Mouse (Mus musculus) MEL (cell line): ENCODE results near the gene Stard10. TPM values are rescaled to one million over a fixed set of nuclear protein-coding genes. Genes with fewer than 3 reads are reported as not detected.

Source experiments
- DNase-seq: peaks from one replicate; pipeline ENCODE4 v3.0.0; 2011; ENCODE audit warnings: low read depth, low spot score
- H3K27ac ChIP-seq: 2 replicates; pipeline ENCODE4 v1.5.1; 2012; ENCODE audit warnings: low read depth, mild to moderate bottlenecking, control low read depth, low read length, moderate library complexity; ENCODE audit not compliant: control insufficient read depth
- H3K27me3 ChIP-seq, 2 experiments: fragments of 150-350 bp in 1 of 2; sonication (generic) in 1 of 2; 2 replicates each; pipeline ENCODE4 v1.6.1; 2012; ENCODE audit warnings: low read length in 2 of 2, mild to moderate bottlenecking in 2 of 2, improper control_type of control experiment in 1 of 2, moderate library complexity in 1 of 2; ENCODE audit not compliant: insufficient read depth in 2 of 2, control insufficient read depth in 1 of 2
- H3K36me3 ChIP-seq, 2 experiments: 2 replicates each; pipeline ENCODE4 v1.6.1; 2012 to 2014; ENCODE audit warnings: low read length in 2 of 2, improper control_type of control experiment in 1 of 2, inconsistent platforms in 1 of 2, mild to moderate bottlenecking in 1 of 2; ENCODE audit not compliant: insufficient read depth in 2 of 2, control insufficient read depth in 1 of 2
- H3K4me1 ChIP-seq, 2 experiments: fragments of 150-350 bp in 1 of 2; sonication (generic) in 1 of 2; 2 replicates each; pipeline ENCODE4 v1.6.1; 2012; ENCODE audit warnings: low read length in 2 of 2, improper control_type of control experiment in 1 of 2, mild to moderate bottlenecking in 1 of 2; ENCODE audit not compliant: insufficient read depth in 2 of 2, control insufficient read depth in 1 of 2
- H3K4me3 ChIP-seq, 2 experiments: fragments of 150-350 bp in 1 of 2; sonication (generic) in 1 of 2; 2 replicates each; pipeline ENCODE4 v1.5.1; 2012; ENCODE audit warnings: low read depth in 2 of 2, low read length in 2 of 2, mild to moderate bottlenecking in 2 of 2, moderate library complexity in 2 of 2, control low read depth in 1 of 2, improper control_type of control experiment in 1 of 2; ENCODE audit not compliant: control insufficient read depth in 1 of 2, insufficient read depth in 1 of 2
- H3K79me2 ChIP-seq: 2 replicates; pipeline ENCODE4 v1.6.1; 2012; ENCODE audit warnings: mild to moderate bottlenecking, low read length, moderate library complexity; ENCODE audit not compliant: control insufficient read depth, poor library complexity, insufficient read depth
- H3K9ac ChIP-seq: 2 replicates; pipeline ENCODE4 v1.6.1; 2012; ENCODE audit warnings: low read depth, mild to moderate bottlenecking, control low read depth, low read length, moderate library complexity; ENCODE audit not compliant: control insufficient read depth, poor library complexity, severe bottlenecking
- H3K9me3 ChIP-seq: fragments of 150-350 bp; sonication (generic); replicated peaks from 2 replicates; pipeline ENCODE4 v1.6.1; 2012; ENCODE audit warnings: mild to moderate bottlenecking, low read length, improper control_type of control experiment, moderate library complexity; ENCODE audit not compliant: insufficient read depth
- BHLHE40 ChIP-seq: IDR thresholded peaks from 2 replicates; pipeline ENCODE4 v1.6.1; 2012; ENCODE audit warnings: low read depth, mild to moderate bottlenecking, inconsistent platforms, low read length, improper control_type of control experiment, borderline replicate concordance
- CHD1 ChIP-seq: IDR thresholded peaks from 2 replicates; pipeline ENCODE4 v1.6.1; 2012; ENCODE audit warnings: low read depth, mild to moderate bottlenecking, inconsistent platforms, low read length, improper control_type of control experiment
- CHD2 ChIP-seq: IDR thresholded peaks from 2 replicates; pipeline ENCODE4 v1.6.1; 2011; ENCODE audit warnings: low read length, improper control_type of control experiment
- CTCF ChIP-seq, 3 experiments: IDR thresholded peaks in 2 of 3; conservative IDR thresholded peaks in 1 of 3; 2 replicates each; pipeline ENCODE4 v1.5.1; 2011 to 2012; ENCODE audit warnings: low read length in 3 of 3, low read depth in 2 of 3, mild to moderate bottlenecking in 2 of 3, improper control_type of control experiment in 1 of 3, inconsistent platforms in 1 of 3, mixed read lengths in 1 of 3, moderate library complexity in 1 of 3; ENCODE audit not compliant: control insufficient read depth in 1 of 3, insufficient read depth in 1 of 3, poor library complexity in 1 of 3, severe bottlenecking in 1 of 3
- E2F4 ChIP-seq: IDR thresholded peaks from 2 replicates; pipeline ENCODE4 v1.6.1; 2011; ENCODE audit warnings: low read depth, low read length, improper control_type of control experiment, borderline replicate concordance
- ELF1 ChIP-seq: IDR thresholded peaks from 2 replicates; pipeline ENCODE4 v1.6.1; 2014; ENCODE audit warnings: low read depth, mild to moderate bottlenecking, inconsistent platforms, low read length, improper control_type of control experiment, moderate library complexity
- EP300 ChIP-seq, 2 experiments: IDR thresholded peaks; 2 replicates each; pipeline ENCODE4 v1.6.1; 2011; ENCODE audit warnings: improper control_type of control experiment in 2 of 2, low read length in 2 of 2, low read depth in 1 of 2, mild to moderate bottlenecking in 1 of 2
- ETS1 ChIP-seq: IDR thresholded peaks from 2 replicates; pipeline ENCODE4 v1.6.1; 2012; ENCODE audit warnings: low read depth, mild to moderate bottlenecking, inconsistent platforms, low read length, improper control_type of control experiment, moderate library complexity
- GABPA ChIP-seq: IDR thresholded peaks from 2 replicates; pipeline ENCODE4 v1.6.1; 2012; ENCODE audit warnings: low read depth, mild to moderate bottlenecking, inconsistent platforms, low read length, improper control_type of control experiment, moderate library complexity
- GATA1 ChIP-seq: IDR thresholded peaks from 2 replicates; pipeline ENCODE4 v1.6.1; 2011; ENCODE audit warnings: low read depth, low read length, improper control_type of control experiment
- HCFC1 ChIP-seq: IDR thresholded peaks from 2 replicates; pipeline ENCODE4 v1.6.1; 2012; ENCODE audit warnings: low read depth, mild to moderate bottlenecking, inconsistent platforms, low read length, improper control_type of control experiment, moderate library complexity
- JUND ChIP-seq: IDR thresholded peaks from 2 replicates; pipeline ENCODE4 v1.6.1; 2011; ENCODE audit warnings: low read depth, mild to moderate bottlenecking, improper control_type of control experiment, low read length
- KAT2A ChIP-seq: conservative IDR thresholded peaks from 2 replicates; pipeline ENCODE4 v1.6.1; 2012; ENCODE audit warnings: low read depth, low read length, improper control_type of control experiment, inconsistent platforms
- MAFK ChIP-seq: IDR thresholded peaks from 2 replicates; pipeline ENCODE4 v1.6.1; 2011; ENCODE audit warnings: low read depth, mild to moderate bottlenecking, low read length, improper control_type of control experiment, borderline replicate concordance
- MAX ChIP-seq: IDR thresholded peaks from 2 replicates; pipeline ENCODE4 v1.6.1; 2011; ENCODE audit warnings: low read length, improper control_type of control experiment
- MAZ ChIP-seq: IDR thresholded peaks from 2 replicates; pipeline ENCODE4 v1.6.1; 2012; ENCODE audit warnings: low read depth, mild to moderate bottlenecking, inconsistent platforms, low read length, improper control_type of control experiment
- MEF2A ChIP-seq: IDR thresholded peaks from 2 replicates; pipeline ENCODE4 v1.6.1; 2014; ENCODE audit warnings: low read depth, mild to moderate bottlenecking, inconsistent platforms, low read length, improper control_type of control experiment; ENCODE audit not compliant: poor library complexity, insufficient replicate concordance, severe bottlenecking; ENCODE audit errors: extremely low read depth
- MXI1 ChIP-seq: IDR thresholded peaks from 2 replicates; pipeline ENCODE4 v1.6.1; 2011; ENCODE audit warnings: mild to moderate bottlenecking, low read depth, low read length, improper control_type of control experiment
- MYB ChIP-seq: IDR thresholded peaks from 2 replicates; pipeline ENCODE4 v1.6.1; 2011; ENCODE audit warnings: mild to moderate bottlenecking, low read depth, low read length, improper control_type of control experiment
- MYC ChIP-seq: IDR thresholded peaks from 2 replicates; pipeline ENCODE4 v1.6.1; 2011; ENCODE audit warnings: low read depth, mild to moderate bottlenecking, low read length, improper control_type of control experiment, moderate library complexity
- NELFE ChIP-seq: IDR thresholded peaks from 2 replicates; pipeline ENCODE4 v1.6.1; 2011; ENCODE audit warnings: low read depth, low read length, improper control_type of control experiment
- NRF1 ChIP-seq: IDR thresholded peaks from 2 replicates; pipeline ENCODE4 v1.6.1; 2014; ENCODE audit warnings: low read depth, mild to moderate bottlenecking, inconsistent platforms, low read length, improper control_type of control experiment, moderate library complexity; ENCODE audit not compliant: poor library complexity, insufficient read depth, severe bottlenecking
- POLR2A ChIP-seq, 2 experiments: IDR thresholded peaks; 2 replicates each; pipeline ENCODE4 v1.6.1; 2011 to 2012; ENCODE audit warnings: low read length in 2 of 2, mild to moderate bottlenecking in 2 of 2, control low read depth in 1 of 2, improper control_type of control experiment in 1 of 2, low read depth in 1 of 2, moderate library complexity in 1 of 2; ENCODE audit not compliant: control insufficient read depth in 1 of 2, insufficient read depth in 1 of 2, poor library complexity in 1 of 2
- POLR2AphosphoS5 ChIP-seq: IDR thresholded peaks from 2 replicates; pipeline ENCODE4 v1.6.1; 2012; ENCODE audit warnings: low read depth, borderline replicate concordance, mild to moderate bottlenecking, inconsistent platforms, low read length, moderate library complexity, mixed read lengths
- RAD21 ChIP-seq: IDR thresholded peaks from 2 replicates; pipeline ENCODE4 v1.6.1; 2011; ENCODE audit warnings: mild to moderate bottlenecking, low read depth, low read length, improper control_type of control experiment
- RCOR1 ChIP-seq: IDR thresholded peaks from 2 replicates; pipeline ENCODE4 v1.6.1; 2012; ENCODE audit warnings: low read depth, mild to moderate bottlenecking, inconsistent platforms, low read length, improper control_type of control experiment
- SIN3A ChIP-seq: IDR thresholded peaks from 2 replicates; pipeline ENCODE4 v1.6.1; 2012; ENCODE audit warnings: low read length, improper control_type of control experiment, inconsistent platforms
- TAL1 ChIP-seq: IDR thresholded peaks from 2 replicates; pipeline ENCODE4 v1.6.1; 2012; ENCODE audit warnings: mild to moderate bottlenecking, inconsistent platforms, low read length, moderate library complexity, mixed read lengths
- TBP ChIP-seq: IDR thresholded peaks from 2 replicates; pipeline ENCODE4 v1.8.0; 2011; ENCODE audit warnings: low read depth, low read length, improper control_type of control experiment
- TCF12 ChIP-seq: IDR thresholded peaks from 2 replicates; pipeline ENCODE4 v1.6.1; 2014; ENCODE audit warnings: low read depth, mild to moderate bottlenecking, inconsistent platforms, low read length, improper control_type of control experiment, moderate library complexity
- UBTF ChIP-seq: IDR thresholded peaks from 2 replicates; pipeline ENCODE4 v1.6.1; 2012; ENCODE audit warnings: low read depth, mild to moderate bottlenecking, inconsistent platforms, low read length, improper control_type of control experiment, moderate library complexity, borderline replicate concordance; ENCODE audit not compliant: insufficient read depth
- USF1 ChIP-seq: IDR thresholded peaks from 2 replicates; pipeline ENCODE4 v1.6.1; 2014; ENCODE audit warnings: low read depth, mild to moderate bottlenecking, inconsistent platforms, low read length, improper control_type of control experiment, moderate library complexity
- USF2 ChIP-seq, 2 experiments: IDR thresholded peaks; 2 replicates each; pipeline ENCODE4 v1.6.1; 2011 to 2012; ENCODE audit warnings: improper control_type of control experiment in 2 of 2, low read length in 2 of 2, borderline replicate concordance in 1 of 2, inconsistent platforms in 1 of 2, low read depth in 1 of 2, mild to moderate bottlenecking in 1 of 2; ENCODE audit not compliant: insufficient read depth in 1 of 2
- ZC3H11A ChIP-seq: IDR thresholded peaks from 2 replicates; pipeline ENCODE4 v1.6.1; 2012; ENCODE audit warnings: low read depth, mild to moderate bottlenecking, inconsistent platforms, low read length, improper control_type of control experiment
- ZKSCAN1 ChIP-seq: IDR thresholded peaks from 2 replicates; pipeline ENCODE4 v1.6.1; 2012; ENCODE audit warnings: low read depth, mild to moderate bottlenecking, inconsistent platforms, low read length, improper control_type of control experiment, moderate library complexity
- ZMIZ1 ChIP-seq: IDR thresholded peaks from 2 replicates; pipeline ENCODE4 v1.6.1; 2012; ENCODE audit warnings: low read depth, mild to moderate bottlenecking, inconsistent platforms, low read length, improper control_type of control experiment, moderate library complexity
- ZNF384 ChIP-seq: IDR thresholded peaks from 2 replicates; pipeline ENCODE4 v1.6.1; 2012; ENCODE audit warnings: low read depth, mild to moderate bottlenecking, inconsistent platforms, low read length, improper control_type of control experiment
- polyA plus RNA-seq, 2 experiments: library from polyadenylated mRNA; stranded (reverse) in 1 of 2; unstranded in 1 of 2; fragments of >175 nt in 1 of 2; fragments of >200 nt in 1 of 2; gene quantifications; 2 replicates each; pipeline versions ENCODE4 v1.2.1 to v1.2.4; 2012; ENCODE audit warnings: low replicate concordance in 2 of 2, low read depth in 1 of 2; ENCODE audit not compliant: insufficient read length in 2 of 2, insufficient read depth in 1 of 2, missing spikeins in 1 of 2
- total RNA-seq: library from RNA; depleted of rRNA; stranded (reverse); fragments of 300-350 nt; gene quantifications from 2 replicates; pipeline ENCODE4 v1.2.3, GENCODE M21; 2012

The Stard10 gene
- total and polyA plus RNA-seq, 3 experiments: 9.3 to 17.9 TPM; not detected in 1

DNA sequence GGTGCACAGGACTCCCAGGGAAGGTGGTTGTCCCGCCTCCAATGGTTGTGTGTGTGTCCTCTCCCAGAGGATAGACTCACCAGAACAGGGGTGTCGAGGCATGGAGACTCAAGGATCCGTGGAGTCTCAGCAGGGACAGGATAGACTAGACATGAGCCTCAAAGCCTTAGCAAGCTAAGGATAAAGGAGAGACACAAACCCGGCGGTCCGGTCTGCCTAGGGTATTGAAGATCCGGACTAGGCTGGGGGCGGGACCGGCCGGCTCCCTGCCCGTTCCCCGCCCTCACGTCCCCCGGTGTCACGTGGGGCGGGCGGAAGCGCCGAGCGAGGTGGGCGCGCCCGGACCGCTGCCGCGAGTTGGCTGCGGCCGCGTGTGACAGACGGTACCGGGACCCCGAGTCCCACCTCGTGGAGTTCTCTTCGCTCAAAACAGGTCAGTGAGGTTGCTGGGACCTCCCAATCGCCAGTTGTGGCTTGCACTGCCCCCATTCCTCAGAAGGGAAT, 30.9 kb downstream of the Stard10 start, which contains the start of gene Arap1:
Arap1 (plus strand) TSS at position 301 of the 504 bp plus-strand sequence.
- Histone ChIP-seq H3K79me2 (peaks cover 8% of the 10 kb centered on the region), H3K4me1 (peaks cover 2 to 9% of the 10 kb centered on the region in 2 experiments; a peak in 2 of 4 replicates), H3K27me3 (no peaks in the 10 kb centered on the region), H3K9me3 (no peaks in the 10 kb centered on the region), H3K27ac (0 out of 2 replicates have a peak within 1 kb of the TSS, but pooled peaks have one; percentile 17), H3K9ac (peak within 1 kb of the TSS; percentile 84), H3K36me3 (no peaks in the 10 kb centered on the region; a peak in 1 of 4 replicates), H3K4me3 (peak within 1 kb of the TSS; percentile 53 to 82)
- DNase-seq: peak; percentile 85
- TF ChIP-seq MAFK: no peak
- TF ChIP-seq RCOR1: no peak
- TF ChIP-seq BHLHE40: no peak
- peak; percentile 42; the same call in 1 of the 2 replicates for TF ChIP-seq MAZ
- TF ChIP-seq TAL1: no peak
- peak; percentile 74 to 83 for TF ChIP-seq POLR2A (IDR thresholded peaks at IDR 0.05; ENCODE audit: control insufficient read depth in 1 of 2, insufficient read depth in 1 of 2, low read depth in 1 of 2, low read length in 2 of 2, poor library complexity in 1 of 2)
- TF ChIP-seq MYC: no peak
- 0 out of 2 replicates have a peak, but pooled peaks have one; percentile 14 for TF ChIP-seq TBP
- TF ChIP-seq UBTF: no peak
- TF ChIP-seq KAT2A: no peak
- TF ChIP-seq MAX: peak; percentile 90
- no peak for TF ChIP-seq JUND
- no peak for TF ChIP-seq E2F4
- TF ChIP-seq TCF12: no peak
- TF ChIP-seq POLR2AphosphoS5: no peak
- no peak for TF ChIP-seq ZC3H11A
- peak; percentile 73 for TF ChIP-seq ELF1
- peak; percentile 31; the same call in 1 of the 2 replicates for TF ChIP-seq HCFC1
- no peak for TF ChIP-seq CHD2
- no peak for TF ChIP-seq CTCF (IDR thresholded peaks at IDR 0.05 in 2 of 3, conservative IDR thresholded peaks at IDR 0.05 in 1 of 3; ENCODE audit: control insufficient read depth in 1 of 3, insufficient read depth in 1 of 3, low read depth in 2 of 3, low read length in 3 of 3, poor library complexity in 1 of 3, severe bottlenecking in 1 of 3)
- TF ChIP-seq USF2 (IDR thresholded peaks at IDR 0.05; ENCODE audit: borderline replicate concordance in 1 of 2, insufficient read depth in 1 of 2, low read depth in 1 of 2, low read length in 2 of 2): peak in 1 of 2 experiments; percentile 82; a peak in 3 of 4 replicates
- no peak; the same call in 1 of the 2 replicates for TF ChIP-seq ZMIZ1
- TF ChIP-seq GATA1: no peak
- TF ChIP-seq CHD1: no peak
- TF ChIP-seq ZKSCAN1: no peak
- no peak for TF ChIP-seq RAD21
- no peak for TF ChIP-seq MEF2A
- no peak for TF ChIP-seq ZNF384
- no peak for TF ChIP-seq NRF1
- TF ChIP-seq NELFE: peak; percentile 62; the same call in 1 of the 2 replicates
- peak; percentile 80 for TF ChIP-seq SIN3A
- no peak for TF ChIP-seq ETS1
- no peak for TF ChIP-seq EP300 (IDR thresholded peaks at IDR 0.05; ENCODE audit: low read depth in 1 of 2, low read length in 2 of 2)
- no peak for TF ChIP-seq GABPA
- TF ChIP-seq MXI1: peak; percentile 94
- TF ChIP-seq USF1: peak; percentile 97
- TF ChIP-seq MYB: no peak
